Mouse (Mus musculus) bone marrow macrophage, adult 2 months (primary cell): ENCODE measurements at regions not wholly inside any gene's neighbourhood (a gene's known extent, or its start where the extent isn't known, plus 50 kb on each side); places are given as distances from the start of the nearest gene placed in this dataset.

ENCODE experiments used
- H3K27ac ChIP-seq: 2 replicates; pipeline ENCODE4 v1.5.1; 2012; ENCODE audit warnings: low read depth, low read length; ENCODE audit not compliant: insufficient read depth
- H3K4me1 ChIP-seq: 2 replicates; pipeline ENCODE4 v1.6.1; 2012; ENCODE audit warnings: low read length; ENCODE audit not compliant: control insufficient read depth, insufficient read depth
- H3K4me3 ChIP-seq: 2 replicates; pipeline ENCODE4 v1.5.1; 2012; ENCODE audit warnings: mild to moderate bottlenecking, low read length, moderate library complexity; ENCODE audit not compliant: insufficient read depth
- CTCF ChIP-seq: IDR thresholded peaks from 2 replicates; pipeline ENCODE4 v1.5.1; 2012; ENCODE audit warnings: low read depth, mild to moderate bottlenecking, low read length, moderate library complexity
- POLR2A ChIP-seq: IDR thresholded peaks from 2 replicates; pipeline ENCODE4 v1.6.1; 2012; ENCODE audit warnings: mild to moderate bottlenecking, low read depth, low read length, borderline replicate concordance

DNA sequence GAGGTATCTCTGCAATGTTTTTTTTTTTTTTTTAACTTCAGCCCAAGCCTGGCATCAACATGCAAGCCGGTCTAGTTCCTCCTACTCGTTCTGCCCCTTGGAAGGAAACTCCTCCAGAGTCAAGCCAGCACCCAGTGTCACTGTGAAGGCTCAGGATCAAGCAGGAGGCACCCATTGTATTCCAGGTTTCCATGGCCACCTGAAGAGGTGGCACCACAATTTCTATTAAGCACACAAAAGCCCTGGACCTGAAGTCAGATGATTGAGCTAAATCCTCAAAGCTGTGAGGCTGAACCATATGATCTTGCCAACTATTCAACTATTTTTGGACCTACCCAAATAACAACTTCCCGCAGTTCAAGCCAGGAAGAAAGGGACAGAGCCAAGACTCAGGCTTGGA is 204.2 kb upstream of the Fam19a5 start:
- H3K27ac ChIP-seq: no peak overlapping the region
- no peak overlapping the region for H3K4me3 ChIP-seq
- no peak for TF ChIP-seq POLR2A
- TF ChIP-seq CTCF: no peak
- H3K4me1 ChIP-seq: no peaks in the 10 kb centered on the region

DNA sequence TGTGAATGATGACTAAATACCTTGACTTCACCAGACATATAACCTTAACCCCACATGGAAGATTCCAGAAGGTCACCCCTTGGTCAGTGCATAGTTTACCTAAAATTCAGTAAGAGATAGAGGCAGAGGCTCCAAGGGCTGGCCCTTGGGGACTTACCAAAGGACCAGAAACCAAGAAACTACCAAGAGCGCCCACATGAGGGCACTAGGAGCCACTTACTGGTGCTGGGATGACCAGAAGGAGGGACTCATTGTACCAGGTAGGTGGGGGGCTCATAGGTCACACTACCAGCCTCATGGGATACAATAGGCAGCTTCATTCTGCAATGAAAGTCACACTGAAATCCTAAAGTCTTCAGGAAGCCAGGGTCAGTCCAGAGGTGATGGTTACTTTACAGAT is 201.4 kb upstream of the Fam19a5 start:
- H3K27ac ChIP-seq: no peak overlapping the region
- TF ChIP-seq CTCF (no peak), POLR2A (no peak)
- H3K4me1 ChIP-seq: no peaks in the 10 kb centered on the region
- no peak overlapping the region for H3K4me3 ChIP-seq

DNA sequence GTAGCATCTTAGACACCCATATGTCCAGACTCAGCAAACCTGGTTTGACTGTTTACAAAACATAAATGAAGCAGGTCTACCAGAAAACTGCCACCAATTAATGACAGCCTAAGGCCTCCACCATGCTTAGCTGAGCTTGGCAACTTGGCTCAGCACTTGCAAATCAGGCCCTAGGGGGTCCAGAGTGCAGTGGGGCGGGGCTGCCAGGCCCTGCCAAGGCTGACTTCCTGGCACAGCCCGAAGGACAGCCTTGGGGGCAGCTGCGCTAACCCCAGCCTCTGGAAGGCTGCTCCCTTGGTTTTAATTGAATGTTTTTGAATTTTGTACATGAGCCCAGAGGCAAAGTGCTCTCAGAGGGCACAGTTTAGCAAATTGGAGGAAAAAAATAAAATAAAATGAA is 198.3 kb upstream of the Fam19a5 start:
- no peaks in the 10 kb centered on the region for H3K4me1 ChIP-seq
- H3K4me3 ChIP-seq: no peak overlapping the region
- no peak overlapping the region for H3K27ac ChIP-seq
- TF ChIP-seq POLR2A (no peak), CTCF (no peak)

DNA sequence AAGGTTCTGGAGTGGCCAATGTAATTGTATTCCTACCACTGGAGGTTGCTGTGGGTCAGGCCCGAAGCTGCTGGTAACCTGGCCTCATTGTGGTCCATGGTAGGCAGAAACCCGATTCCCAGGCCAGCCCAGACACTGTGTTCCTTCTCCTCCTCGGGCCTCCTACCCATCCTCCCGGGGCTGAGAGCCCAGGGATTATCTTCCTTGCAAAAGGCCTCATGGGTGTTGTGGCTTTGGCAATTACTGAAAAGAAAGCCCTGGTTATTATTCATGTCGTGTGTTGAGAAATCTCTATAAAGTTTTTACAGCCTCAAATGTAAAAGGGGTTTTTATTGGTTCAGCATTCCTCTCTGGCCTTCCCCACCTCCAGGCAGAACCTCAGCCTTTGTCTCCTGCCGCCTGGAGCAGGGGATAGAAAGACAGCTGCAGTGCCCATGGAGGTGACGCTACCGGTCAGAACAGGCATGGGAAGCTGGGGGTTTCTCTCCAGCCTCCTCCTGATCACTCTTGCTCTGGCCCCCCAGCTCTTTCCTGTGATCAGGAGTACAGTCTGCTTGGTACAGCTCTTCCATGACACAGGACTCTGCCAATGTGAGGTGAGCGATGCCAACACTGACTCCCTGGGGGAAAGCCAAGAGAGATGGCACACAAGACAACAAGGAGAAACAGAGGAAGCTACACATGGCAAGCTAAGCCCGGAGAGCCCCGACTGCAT is 194.4 kb upstream of the Fam19a5 start:
- Histone ChIP-seq H3K27ac (no peak overlapping the region), H3K4me1 (no peaks in the 10 kb centered on the region), H3K4me3 (no peak overlapping the region)
- TF ChIP-seq POLR2A (no peak), CTCF (no peak)

DNA sequence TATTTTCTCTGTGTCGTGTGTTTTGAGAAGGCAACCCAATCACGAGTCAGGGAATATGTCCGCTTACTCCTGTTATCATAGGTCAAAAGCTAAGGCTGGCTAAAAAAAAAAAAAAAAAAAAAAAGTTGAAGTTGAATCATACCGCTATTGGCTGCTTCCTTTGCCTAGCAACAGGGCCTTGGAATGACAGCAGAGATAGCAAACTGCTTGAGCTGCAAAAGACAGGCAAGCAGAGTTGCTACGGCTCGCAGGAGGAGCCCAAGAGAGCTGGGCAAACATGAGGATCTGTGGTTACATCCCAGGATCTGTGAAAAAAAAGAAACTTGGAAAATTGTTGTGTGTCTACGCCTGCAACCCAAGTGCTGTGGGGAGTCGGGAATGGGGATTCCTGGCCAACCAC is 191.3 kb upstream of the Fam19a5 start:
- Histone ChIP-seq H3K27ac (no peak overlapping the region), H3K4me3 (no peak overlapping the region), H3K4me1 (no peaks in the 10 kb centered on the region)
- TF ChIP-seq POLR2A: no peak
- no peak for TF ChIP-seq CTCF

DNA sequence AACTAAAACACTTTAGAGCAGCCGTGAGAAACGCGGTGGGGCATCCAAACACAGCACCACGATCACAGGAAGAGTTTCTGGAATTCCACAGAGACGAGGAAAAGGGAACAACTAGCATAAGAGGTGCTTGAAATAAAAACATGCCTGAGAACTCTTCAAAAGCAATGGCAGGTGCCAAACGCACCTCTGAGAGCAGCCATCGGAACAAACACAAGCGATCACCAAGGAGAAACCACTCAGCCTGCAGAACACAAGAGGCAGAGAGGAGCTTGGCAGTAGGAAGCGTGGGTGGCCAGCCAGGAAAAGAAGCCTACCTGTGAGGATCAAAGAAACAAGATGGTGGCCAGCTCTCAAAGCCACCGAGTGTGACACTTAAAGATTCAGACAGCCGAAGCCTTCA is 190.2 kb upstream of the Fam19a5 start:
- no peaks in the 10 kb centered on the region for H3K4me1 ChIP-seq
- TF ChIP-seq CTCF (no peak), POLR2A (no peak)
- H3K27ac ChIP-seq: no peak overlapping the region
- no peak overlapping the region for H3K4me3 ChIP-seq

DNA sequence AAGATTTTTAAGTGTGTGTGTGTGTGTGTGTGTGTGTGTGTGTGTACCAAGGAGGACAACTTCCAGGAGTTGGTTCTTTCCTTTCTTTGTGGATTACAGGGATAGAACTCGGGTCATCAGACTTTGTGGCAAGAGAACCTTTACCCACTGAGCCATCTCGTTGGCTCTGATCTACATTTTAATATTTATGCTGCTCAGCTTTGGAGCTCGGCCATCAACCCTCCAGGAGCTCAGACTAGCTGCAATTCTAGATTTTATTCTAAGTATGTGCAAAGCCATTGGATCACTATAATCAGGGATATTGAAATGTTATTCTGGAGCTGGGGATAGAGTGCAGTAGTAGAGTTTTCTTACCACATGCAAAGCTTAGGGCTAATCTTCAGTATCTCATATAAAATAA is 183.6 kb upstream of the Fam19a5 start:
- Histone ChIP-seq H3K27ac (no peak overlapping the region), H3K4me1 (no peaks in the 10 kb centered on the region), H3K4me3 (no peak overlapping the region)
- TF ChIP-seq POLR2A (no peak), CTCF (no peak)

DNA sequence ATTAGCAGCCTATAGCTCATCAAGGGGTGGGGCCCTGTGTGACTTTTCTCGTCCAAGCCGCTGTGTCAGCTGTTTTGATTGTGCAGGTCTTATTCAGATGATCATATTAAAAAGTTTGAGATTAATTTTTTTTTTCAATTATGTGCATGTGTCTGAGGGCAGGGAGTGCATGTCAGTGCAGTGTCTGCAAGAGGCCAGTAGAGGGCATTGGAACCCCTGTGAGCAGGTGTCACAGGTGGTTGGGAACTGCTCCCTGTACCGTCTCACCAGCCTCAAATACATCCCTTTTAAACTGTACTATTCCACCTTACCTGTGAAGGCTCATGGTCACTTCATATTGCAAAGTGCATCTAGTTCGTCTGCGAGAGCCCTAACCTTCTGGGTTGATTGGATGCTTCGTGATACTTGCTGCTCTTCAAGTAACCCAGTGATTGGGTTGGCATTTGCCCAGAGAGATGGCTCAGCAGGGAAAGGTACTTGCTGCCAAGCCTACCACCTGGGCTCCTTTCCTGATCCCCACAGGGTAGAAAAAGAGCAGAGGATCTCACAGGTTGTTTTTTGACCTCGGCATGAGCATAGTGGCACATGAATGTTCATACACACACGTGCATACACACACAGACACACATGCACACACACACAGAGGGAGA is 178.3 kb upstream of the Fam19a5 start:
- H3K4me1 ChIP-seq: no peaks in the 10 kb centered on the region
- H3K27ac ChIP-seq: no peak overlapping the region
- no peak overlapping the region for H3K4me3 ChIP-seq
- TF ChIP-seq CTCF (no peak), POLR2A (no peak)

DNA sequence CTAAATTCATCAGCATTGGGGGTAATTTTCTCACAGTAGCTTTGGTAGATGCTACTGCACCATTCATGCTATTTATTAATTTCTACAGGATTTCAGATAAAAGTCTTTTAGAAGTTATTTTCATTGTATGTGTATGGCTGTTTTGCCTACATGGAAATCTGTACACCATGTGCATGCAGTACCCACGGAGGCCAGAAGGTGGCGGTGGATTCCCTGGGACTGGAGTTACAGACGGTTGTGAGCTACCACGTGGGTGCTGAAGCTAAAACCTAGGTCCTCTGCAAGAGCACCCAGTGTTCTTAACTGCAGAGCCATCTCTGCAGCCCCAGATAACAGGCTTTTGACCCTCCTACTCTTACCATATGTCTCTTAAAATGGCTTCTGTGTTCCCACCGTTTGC is 176.7 kb upstream of the Fam19a5 start:
- Histone ChIP-seq H3K4me1 (no peaks in the 10 kb centered on the region), H3K27ac (no peak overlapping the region), H3K4me3 (no peak overlapping the region)
- TF ChIP-seq POLR2A: no peak

DNA sequence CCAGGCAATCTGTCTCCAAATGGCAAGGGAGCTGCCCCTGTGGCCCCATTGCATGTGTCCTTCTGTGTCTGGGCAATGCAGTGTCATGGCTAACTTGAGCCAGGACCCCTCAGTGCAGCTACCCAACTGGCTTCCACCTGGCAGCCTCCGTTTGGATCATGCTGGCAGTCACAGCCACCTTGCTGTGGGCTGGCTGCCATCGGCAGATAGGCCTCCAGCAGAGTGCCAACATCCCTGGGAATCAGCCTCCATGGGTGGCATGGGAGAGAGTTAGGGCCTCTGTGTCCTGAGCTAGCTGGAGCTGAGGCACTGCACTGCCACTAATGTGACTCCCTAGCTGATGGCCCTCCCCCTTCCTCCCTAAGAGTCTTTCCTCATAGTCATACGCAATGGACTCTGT is 174.7 kb upstream of the Fam19a5 start:
- Histone ChIP-seq H3K4me3 (no peak overlapping the region), H3K4me1 (no peaks in the 10 kb centered on the region), H3K27ac (no peak overlapping the region)
- TF ChIP-seq CTCF: no peak
- no peak for TF ChIP-seq POLR2A
